Mouse (Mus musculus) forebrain, embryonic 11.5 days (tissue): ENCODE measurements at regions not wholly inside any gene's neighbourhood (a gene's known extent, or its start where the extent isn't known, plus 50 kb on each side); places are given as distances from the start of the nearest gene placed in this dataset.

ENCODE experiments used
- ATAC-seq: fragments of 200-750 bp; cut with Nextera tagmentation; replicated peaks from 2 replicates; pipeline ENCODE4 v1.8.0; 2017; ENCODE audit warnings: moderate TSS enrichment; ENCODE audit not compliant: low FRiP score
- DNase-seq: peaks from one replicate; pipeline ENCODE4 v3.0.0-alpha.2; 2017; ENCODE audit warnings: low spot score
- H3K27ac ChIP-seq: fragments of 300-500 bp; sonication (generic); 2 replicates; pipeline ENCODE4 v1.5.1; 2014; ENCODE audit warnings: low read depth, low read length
- H3K27me3 ChIP-seq: fragments of 300-500 bp; sonication (generic); 2 replicates; pipeline ENCODE4 v1.6.1; 2014; ENCODE audit warnings: mild to moderate bottlenecking, low read length, mixed read lengths; ENCODE audit not compliant: control insufficient read depth, insufficient read depth
- H3K36me3 ChIP-seq: fragments of 300-500 bp; sonication (generic); 2 replicates; pipeline ENCODE4 v1.6.1; 2014; ENCODE audit warnings: mild to moderate bottlenecking, low read length, moderate library complexity, mixed read lengths; ENCODE audit not compliant: control insufficient read depth, insufficient read depth
- H3K4me1 ChIP-seq: fragments of 300-500 bp; sonication (generic); replicated peaks from 2 replicates; pipeline ENCODE4 v1.6.1; 2014; ENCODE audit warnings: low read length, mixed read lengths; ENCODE audit not compliant: control insufficient read depth, insufficient read depth
- H3K4me2 ChIP-seq: fragments of 300-500 bp; sonication (generic); 2 replicates; pipeline ENCODE4 v1.6.1; 2014; ENCODE audit warnings: low read depth, mild to moderate bottlenecking, low read length, moderate library complexity, mixed read lengths; ENCODE audit not compliant: severe bottlenecking
- H3K4me3 ChIP-seq: fragments of 300-500 bp; sonication (generic); 2 replicates; pipeline ENCODE4 v1.5.1; 2014; ENCODE audit warnings: low read depth, low read length
- H3K9ac ChIP-seq: fragments of 300-500 bp; sonication (generic); 2 replicates; pipeline ENCODE4 v1.6.1; 2014; ENCODE audit warnings: low read length
- H3K9me3 ChIP-seq: fragments of 300-500 bp; sonication (generic); 2 replicates; pipeline ENCODE4 v1.6.1; 2016; ENCODE audit warnings: low read length, mixed read lengths; ENCODE audit not compliant: control insufficient read depth
- WGBS: fragments of 180-500 bp; shearing (Covaris S2); extraction: QIAGEN DNeasy Blood & Tissue Kit; methylation state at CpG from one replicate; pipeline ENCODE4 v1.1.7; 2014; 5-methylcytosine and 5-hydroxymethylcytosine counted together

DNA sequence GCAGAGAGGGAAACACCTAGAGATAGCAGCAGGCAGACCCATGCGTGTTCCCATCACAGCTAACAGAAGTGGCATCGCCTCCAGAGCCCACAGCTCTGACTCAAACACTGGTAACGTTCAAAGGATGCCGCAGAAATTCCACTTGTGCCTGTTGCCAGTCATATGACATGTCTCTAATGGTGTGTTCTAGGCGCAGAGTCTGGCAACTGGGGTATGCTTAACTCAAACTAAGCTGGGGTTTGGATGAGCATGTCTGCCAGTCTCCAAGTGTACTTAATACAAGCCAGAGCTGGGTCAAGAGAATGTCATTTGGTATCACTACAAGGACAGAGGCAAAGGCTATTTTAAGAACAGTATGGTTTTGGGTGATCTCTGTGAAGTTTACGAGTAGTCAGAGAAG is 507.9 kb downstream of the Nfib start:
- ATAC-seq: no peak
- no peaks in the 10 kb centered on the region for H3K4me1 ChIP-seq
- H3K27ac ChIP-seq: no peak overlapping the region
- H3K4me2 ChIP-seq: no peak overlapping the region
- no peaks in the 10 kb centered on the region for H3K27me3 ChIP-seq
- 92% methylated on average over 6 of the region's 6 CpGs for WGBS
- no peaks in the 10 kb centered on the region for H3K9me3 ChIP-seq
- no peak overlapping the region for H3K4me3 ChIP-seq
- H3K36me3 ChIP-seq: no peaks in the 10 kb centered on the region
- H3K9ac ChIP-seq: no peak overlapping the region
- no peak for DNase-seq

DNA sequence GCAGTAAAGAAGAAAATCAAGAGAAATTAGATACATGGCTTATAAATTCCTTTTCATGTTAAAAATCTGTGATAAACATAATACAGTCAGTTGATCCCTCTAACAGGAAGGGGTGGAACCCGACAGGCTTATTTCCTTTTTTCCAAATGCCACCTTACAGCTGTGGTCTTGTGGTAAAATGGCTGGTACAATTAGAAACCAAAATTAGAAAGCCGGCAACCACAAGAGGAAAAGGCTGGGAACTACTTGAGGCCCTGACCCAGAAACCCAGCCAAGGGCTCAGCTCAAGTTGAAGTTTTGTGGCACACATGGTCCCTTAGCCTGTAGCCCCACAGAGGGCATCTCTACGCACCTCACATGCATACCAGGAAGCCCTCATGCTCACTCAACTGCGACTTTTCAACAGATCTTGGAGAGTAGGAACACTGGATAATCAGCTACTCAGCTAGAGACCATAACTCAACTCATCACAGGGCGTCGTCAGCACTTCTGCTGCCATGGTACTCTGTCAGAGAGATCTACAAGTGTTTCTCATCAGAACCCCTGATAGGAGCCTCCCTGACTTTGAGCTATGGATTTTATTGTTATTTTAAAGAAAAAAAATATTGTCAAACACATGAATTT is 509.4 kb downstream of the Nfib start:
- no peak for DNase-seq
- WGBS: 81% methylated on average over 6 of the region's 6 CpGs
- no peak overlapping the region for H3K4me2 ChIP-seq
- no peak overlapping the region for H3K27ac ChIP-seq
- H3K9me3 ChIP-seq: no peaks in the 10 kb centered on the region
- H3K27me3 ChIP-seq: no peaks in the 10 kb centered on the region
- H3K36me3 ChIP-seq: no peaks in the 10 kb centered on the region
- no peaks in the 10 kb centered on the region for H3K4me1 ChIP-seq
- no peak overlapping the region for H3K9ac ChIP-seq
- no peak for ATAC-seq
- no peak overlapping the region for H3K4me3 ChIP-seq

DNA sequence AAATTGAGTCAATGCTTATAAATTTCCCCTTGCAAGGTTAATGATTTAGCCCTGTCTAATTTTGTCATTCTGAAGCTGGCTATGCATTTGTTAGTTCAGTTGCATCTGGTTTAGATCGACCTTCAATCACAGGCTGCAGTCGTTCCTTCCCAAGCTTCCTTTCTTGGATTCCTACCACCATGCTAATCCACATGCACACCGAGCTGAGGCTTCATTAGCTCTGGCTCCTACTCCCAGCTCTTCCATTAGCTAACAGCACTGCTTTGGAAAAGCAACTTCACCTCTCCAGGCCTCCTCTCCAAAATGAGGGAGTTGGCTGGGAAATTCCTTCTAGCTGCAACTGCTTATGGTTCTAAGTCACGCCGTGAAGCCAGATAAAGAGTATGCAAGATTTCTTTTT is 511.6 kb downstream of the Nfib start:
- H3K4me1 ChIP-seq: no peaks in the 10 kb centered on the region
- no peaks in the 10 kb centered on the region for H3K27me3 ChIP-seq
- no peaks in the 10 kb centered on the region for H3K36me3 ChIP-seq
- DNase-seq (no peak), ATAC-seq (no peak)
- no peak overlapping the region for H3K9ac ChIP-seq
- 84% methylated on average over 5 of the region's 5 CpGs for WGBS
- H3K4me3 ChIP-seq: no peak overlapping the region
- no peak overlapping the region for H3K27ac ChIP-seq
- H3K4me2 ChIP-seq: no peak overlapping the region
- no peaks in the 10 kb centered on the region for H3K9me3 ChIP-seq

DNA sequence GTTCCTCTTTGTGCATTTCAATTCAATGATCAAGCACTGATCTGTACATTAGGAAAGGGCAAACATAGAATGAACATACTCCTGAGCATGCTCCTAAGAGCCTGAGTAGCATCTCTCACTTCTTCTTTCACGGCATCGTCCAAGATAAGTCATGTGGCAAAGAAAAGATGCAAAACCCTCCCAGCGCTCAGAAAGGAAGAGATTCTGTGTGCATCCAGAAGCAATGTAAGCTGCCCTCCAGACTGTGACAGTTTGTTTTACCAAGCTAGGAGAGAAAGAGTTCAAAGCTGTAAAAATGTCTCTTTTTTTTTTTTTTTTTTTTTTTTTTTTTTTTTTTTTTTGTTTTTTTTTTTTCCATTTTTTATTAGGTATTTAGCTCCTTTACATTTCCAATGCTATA is 518.7 kb downstream of the Nfib start:
- H3K27me3 ChIP-seq: no peaks in the 10 kb centered on the region
- no peaks in the 10 kb centered on the region for H3K4me1 ChIP-seq
- DNase-seq (no peak), ATAC-seq (no peak)
- H3K27ac ChIP-seq: no peak overlapping the region
- H3K4me2 ChIP-seq: no peak overlapping the region
- WGBS: 93% methylated on average over 3 of the region's 3 CpGs
- H3K4me3 ChIP-seq: no peak overlapping the region
- H3K36me3 ChIP-seq: no peaks in the 10 kb centered on the region
- no peaks in the 10 kb centered on the region for H3K9me3 ChIP-seq
- no peak overlapping the region for H3K9ac ChIP-seq

DNA sequence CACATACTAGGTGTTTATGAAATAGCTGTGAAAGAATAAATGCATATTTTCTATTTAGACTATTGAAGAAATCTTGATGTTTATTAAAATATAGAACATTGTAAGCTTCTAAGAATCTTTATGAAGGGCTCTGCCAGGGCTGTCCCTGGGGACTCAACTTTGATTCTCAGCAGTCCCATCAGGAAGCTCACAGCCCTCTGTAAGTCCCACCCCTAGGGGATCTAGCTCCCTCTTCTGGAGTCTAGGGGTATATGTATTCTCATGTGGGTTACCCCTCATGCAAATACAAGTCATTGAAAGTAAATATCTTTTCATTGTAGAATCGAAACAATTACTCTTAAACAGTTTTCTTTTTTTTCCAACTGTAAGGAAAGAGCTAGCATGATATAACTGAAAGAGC is 521.6 kb downstream of the Nfib start:
- Histone ChIP-seq H3K27ac (no peak overlapping the region), H3K36me3 (no peaks in the 10 kb centered on the region), H3K4me3 (no peak overlapping the region), H3K9ac (no peak overlapping the region), H3K4me2 (no peak overlapping the region), H3K27me3 (no peaks in the 10 kb centered on the region), H3K9me3 (no peaks in the 10 kb centered on the region), H3K4me1 (no peaks in the 10 kb centered on the region)
- DNase-seq: no peak
- no peak for ATAC-seq
- WGBS: 80% methylated on average over 1 of the region's 1 CpGs

DNA sequence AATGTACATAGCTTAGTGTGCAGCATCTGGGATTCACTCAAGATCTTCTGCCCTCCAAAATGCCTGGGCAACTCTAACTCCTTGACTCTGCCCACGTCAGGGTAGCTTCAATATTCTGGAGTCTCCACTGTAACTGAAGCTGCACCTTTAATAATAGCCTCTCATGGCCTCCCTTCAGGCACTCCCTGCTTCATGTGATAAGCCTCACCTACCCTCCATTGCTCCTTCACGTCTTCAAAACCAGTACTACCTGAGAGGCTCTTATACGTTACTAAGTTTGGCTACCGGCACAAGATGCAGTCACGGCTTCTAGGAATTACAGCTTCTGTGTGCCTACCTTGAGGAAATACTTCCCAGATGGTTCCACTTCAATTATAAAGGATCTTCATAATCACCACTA is 527.4 kb downstream of the Nfib start:
- 91% methylated on average over 5 of the region's 5 CpGs for WGBS
- Histone ChIP-seq H3K36me3 (no peaks in the 10 kb centered on the region), H3K27ac (no peak overlapping the region), H3K4me3 (no peak overlapping the region), H3K9me3 (no peaks in the 10 kb centered on the region), H3K4me2 (no peak overlapping the region), H3K27me3 (no peaks in the 10 kb centered on the region), H3K9ac (no peak overlapping the region), H3K4me1 (no peaks in the 10 kb centered on the region)
- ATAC-seq (no peak), DNase-seq (no peak)

DNA sequence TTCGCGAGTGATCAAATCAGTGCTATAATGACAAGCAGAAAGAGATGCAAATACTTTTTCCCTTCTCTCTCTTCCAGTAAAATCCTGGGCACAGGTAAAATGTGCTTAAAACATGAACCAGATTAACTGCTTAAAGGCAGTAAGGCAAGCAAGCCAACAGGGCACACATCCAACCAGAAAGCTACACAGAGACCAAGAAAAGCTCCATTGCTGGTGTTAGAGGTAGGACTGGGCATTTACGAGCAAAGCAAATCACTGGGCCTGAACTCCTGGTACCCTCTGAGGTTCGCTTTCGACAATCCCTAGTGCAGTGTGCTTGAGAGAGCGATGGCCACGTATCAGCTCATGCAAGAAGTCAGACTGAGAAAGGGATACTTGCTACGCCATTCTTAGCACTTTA is 528.8 kb downstream of the Nfib start:
- 97% methylated on average over 8 of the region's 8 CpGs for WGBS
- Histone ChIP-seq H3K36me3 (no peaks in the 10 kb centered on the region), H3K4me2 (no peak overlapping the region), H3K4me1 (no peaks in the 10 kb centered on the region), H3K27ac (no peak overlapping the region), H3K4me3 (no peak overlapping the region), H3K9ac (no peak overlapping the region), H3K9me3 (no peaks in the 10 kb centered on the region), H3K27me3 (no peaks in the 10 kb centered on the region)
- DNase-seq (no peak), ATAC-seq (no peak)

DNA sequence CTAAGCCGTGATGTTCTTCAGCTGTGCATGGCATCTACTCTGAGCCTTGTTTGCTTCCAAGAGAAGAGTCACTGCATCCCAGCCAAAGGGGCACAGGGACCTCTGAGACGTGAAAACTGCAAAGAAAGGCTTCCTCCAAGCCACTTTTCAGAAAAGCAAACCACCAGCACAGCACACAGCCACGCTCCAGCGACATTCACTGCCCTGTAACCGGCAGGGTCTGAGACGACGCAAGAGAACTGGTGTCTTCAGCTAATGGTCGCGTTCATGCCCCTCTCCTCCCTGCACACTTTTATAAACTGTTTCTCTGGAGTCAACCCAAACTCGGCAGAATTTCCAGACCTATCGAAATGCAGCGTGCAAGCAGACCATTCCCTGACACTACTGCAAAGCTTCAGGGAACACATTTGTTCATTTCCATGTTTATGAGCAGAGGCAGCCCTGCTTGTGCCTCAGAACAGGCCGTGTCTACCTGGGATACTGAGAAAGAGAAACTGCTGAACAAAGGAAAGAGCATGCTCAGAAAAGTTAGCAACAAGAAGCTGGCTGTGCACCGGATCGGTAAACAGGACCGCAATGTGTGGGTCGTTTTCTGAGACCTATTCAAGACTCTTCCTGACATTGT is 532.0 kb downstream of the Nfib start:
- no peak overlapping the region for H3K4me3 ChIP-seq
- DNase-seq (no peak), ATAC-seq (no peak)

DNA sequence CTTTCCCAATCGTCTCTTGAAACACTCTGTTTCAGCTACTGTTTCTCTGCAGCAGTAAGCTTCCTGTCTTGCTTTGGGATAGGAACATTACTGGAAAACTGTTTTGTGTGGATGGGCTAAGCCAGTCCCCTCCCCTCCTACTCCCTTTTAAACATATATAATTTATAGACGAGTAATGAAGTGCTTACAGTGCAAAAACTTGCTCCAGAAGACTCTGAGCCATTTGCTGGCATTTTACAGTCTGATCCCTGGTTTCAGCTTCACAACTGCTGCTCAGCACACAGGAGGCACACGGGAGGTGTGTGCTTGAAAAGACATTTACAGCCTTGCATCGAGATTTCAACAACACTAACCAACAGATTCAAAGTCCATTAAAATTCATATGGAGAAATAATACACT is 534.6 kb downstream of the Nfib start:
- H3K9ac ChIP-seq: no peak overlapping the region

More for the DNA sequence above, 532.0 kb downstream of the Nfib start:
- no peaks in the 10 kb centered on the region for H3K9me3 ChIP-seq
- H3K36me3 ChIP-seq: no peaks in the 10 kb centered on the region
- no peaks in the 10 kb centered on the region for H3K27me3 ChIP-seq
- 84% methylated on average over 17 of the region's 17 CpGs for WGBS
- H3K4me1 ChIP-seq: no peaks in the 10 kb centered on the region
- no peak overlapping the region for H3K27ac ChIP-seq
- no peak overlapping the region for H3K9ac ChIP-seq
- H3K4me2 ChIP-seq: no peak overlapping the region

More for the DNA sequence above, 534.6 kb downstream of the Nfib start:
- 84% methylated on average over 4 of the region's 4 CpGs for WGBS
- H3K4me1 ChIP-seq: no peaks in the 10 kb centered on the region
- no peak overlapping the region for H3K4me2 ChIP-seq
- H3K27ac ChIP-seq: no peak overlapping the region
- no peaks in the 10 kb centered on the region for H3K9me3 ChIP-seq
- no peak overlapping the region for H3K4me3 ChIP-seq
- no peak for DNase-seq
- H3K36me3 ChIP-seq: no peaks in the 10 kb centered on the region
- no peak for ATAC-seq
- no peaks in the 10 kb centered on the region for H3K27me3 ChIP-seq
